Mouse (Mus musculus) midbrain, postnatal 0 days (tissue): ENCODE results near the gene Gm42742. TPM values are rescaled to one million over a fixed set of nuclear protein-coding genes. Genes with fewer than 3 reads are reported as not detected.

ENCODE experiments used
- ATAC-seq: fragments of 200-750 bp; cut with Nextera tagmentation; 2 replicates; pipeline ENCODE4 v1.8.0; 2017; ENCODE audit warnings: moderate number of reproducible peaks, mild to moderate bottlenecking, moderate TSS enrichment, moderate library complexity; ENCODE audit not compliant: low FRiP score
- DNase-seq: peaks from one replicate; pipeline ENCODE4 v3.0.0-alpha.2; 2015; ENCODE audit warnings: low spot score
- H3K27ac ChIP-seq: fragments of 300-500 bp; sonication (generic); 2 replicates; pipeline ENCODE4 v1.5.1; 2014; ENCODE audit warnings: low read depth, mild to moderate bottlenecking, low read length, mixed read lengths
- H3K27me3 ChIP-seq: fragments of 300-500 bp; sonication (generic); 2 replicates; pipeline ENCODE4 v1.6.1; 2014; ENCODE audit warnings: low read length, control low read depth, mixed read lengths; ENCODE audit not compliant: insufficient read depth
- H3K36me3 ChIP-seq: fragments of 300-500 bp; sonication (generic); 2 replicates; pipeline ENCODE4 v1.6.1; 2014; ENCODE audit warnings: low read length, control low read depth, mixed read lengths; ENCODE audit not compliant: insufficient read depth
- H3K4me1 ChIP-seq: fragments of 300-500 bp; sonication (generic); 2 replicates; pipeline ENCODE4 v1.6.1; 2014; ENCODE audit warnings: mild to moderate bottlenecking, control low read depth, antibody characterized with exemption, low read length, mixed read lengths; ENCODE audit not compliant: insufficient read depth
- H3K4me2 ChIP-seq: fragments of 300-500 bp; sonication (generic); 2 replicates; pipeline ENCODE4 v1.6.1; 2014; ENCODE audit warnings: low read depth, mild to moderate bottlenecking, low read length, mixed read lengths; ENCODE audit not compliant: poor library complexity, severe bottlenecking
- H3K4me3 ChIP-seq: fragments of 300-500 bp; sonication (generic); 2 replicates; pipeline ENCODE4 v1.5.1; 2014; ENCODE audit warnings: low read depth, mild to moderate bottlenecking, low read length, moderate library complexity
- H3K9ac ChIP-seq: fragments of 300-500 bp; sonication (generic); replicated peaks from 2 replicates; pipeline ENCODE4 v1.6.1; 2014; ENCODE audit warnings: mild to moderate bottlenecking, low read length, moderate library complexity, mixed read lengths; ENCODE audit not compliant: poor library complexity, severe bottlenecking
- H3K9me3 ChIP-seq: fragments of 300-500 bp; sonication (generic); 2 replicates; pipeline ENCODE4 v1.6.1; 2016; ENCODE audit warnings: low read length, control low read depth
- CTCF ChIP-seq: IDR thresholded peaks from 2 replicates; pipeline ENCODE4 v1.5.1; 2016; ENCODE audit warnings: antibody characterized with exemption, mild to moderate bottlenecking
- WGBS: fragments of 180-500 bp; shearing (Covaris S2); extraction: QIAGEN DNeasy Blood & Tissue Kit; methylation state at CpG from one replicate; pipeline ENCODE4 v1.1.7; 2014; 5-methylcytosine and 5-hydroxymethylcytosine counted together
- polyA plus RNA-seq: library from polyadenylated mRNA; unstranded; fragments of >200 nt; fragmentation: Nextera tagmentation; extraction: Ambion mirVana; gene quantifications from 2 replicates; pipeline ENCODE4 v1.2.1, GENCODE M21; 2015
- total RNA-seq: library from RNA; depleted of rRNA; stranded (reverse); fragments of >200 nt; gene quantifications from 2 replicates; pipeline ENCODE4 v1.2.3, GENCODE M21; 2014; rRNA removed

The Gm42742 gene
- 52.3 and 55.5 TPM in 2 replicates for total RNA-seq
- 45.3 and 55.5 TPM in 2 replicates for polyA plus RNA-seq

- 1% methylated on average over 30 of the region's 37 CpGs for WGBS
- Histone ChIP-seq H3K4me1 (peaks cover 43% of the 10 kb centered on the region), H3K4me3 (peak within 1 kb of the TSS; percentile 63), H3K27ac (peak within 1 kb of the TSS; percentile 82), H3K4me2 (peak within 1 kb of the TSS; percentile 71), H3K27me3 (no peaks in the 10 kb centered on the region), H3K36me3 (peaks cover 15% of the 10 kb centered on the region), H3K9me3 (no peaks in the 10 kb centered on the region), H3K9ac (peak within 1 kb of the TSS; percentile 79)
- peak; percentile 81 for DNase-seq
- TF ChIP-seq CTCF, result no peak
- ATAC-seq, result no peak
Measured at GRCm38 (mm10) chr7:127020901-127021562, at the start of gene Gm42742, which contains the start of gene Prrt2. Gene Gm42742 (minus strand): TSS chr7:127021097. Gene Prrt2 (minus strand): TSS chr7:127021211.

- Histone ChIP-seq H3K4me1 (no peaks in the 10 kb centered on the region), H3K36me3 (no peaks in the 10 kb centered on the region), H3K27ac (no peak overlapping the region), H3K4me2 (no peak overlapping the region), H3K27me3 (no peaks in the 10 kb centered on the region), H3K9me3 (no peaks in the 10 kb centered on the region), H3K9ac (no peak overlapping the region), H3K4me3 (no peak overlapping the region)
- 86% methylated on average over 4 of the region's 4 CpGs for WGBS
- no peak for ATAC-seq
- TF ChIP-seq CTCF, result no peak
- no peak for DNase-seq
Measured at GRCm38 (mm10) chr7:127066317-127066716, 45.4 kb upstream of the Gm42742 start.

GRCm38 (mm10) chr7:127065538-127065937 is 44.6 kb upstream of the Gm42742 start:
- no peak overlapping the region for H3K4me3 ChIP-seq
- no peak overlapping the region for H3K9ac ChIP-seq
- H3K9me3 ChIP-seq, result no peaks in the 10 kb centered on the region
- no peak for TF ChIP-seq CTCF
- no peak overlapping the region for H3K27ac ChIP-seq
- H3K27me3 ChIP-seq, result no peaks in the 10 kb centered on the region
- no peak for ATAC-seq
- H3K4me1 ChIP-seq, result no peaks in the 10 kb centered on the region
- no peak for DNase-seq
- H3K36me3 ChIP-seq, result no peaks in the 10 kb centered on the region
- 86% methylated on average over 6 of the region's 6 CpGs for WGBS
- no peak overlapping the region for H3K4me2 ChIP-seq

- Histone ChIP-seq H3K4me3 (no peak overlapping the region), H3K4me1 (no peaks in the 10 kb centered on the region), H3K36me3 (no peaks in the 10 kb centered on the region), H3K9me3 (no peaks in the 10 kb centered on the region), H3K27me3 (no peaks in the 10 kb centered on the region), H3K27ac (no peak overlapping the region), H3K4me2 (no peak overlapping the region), H3K9ac (no peak overlapping the region)
- no peak for DNase-seq
- WGBS, result 77% methylated on average over 5 of the region's 5 CpGs
- TF ChIP-seq CTCF, result no peak
- no peak for ATAC-seq
Measured at GRCm38 (mm10) chr7:127055026-127055585, 34.2 kb upstream of the Gm42742 start.

GRCm38 (mm10) chr7:127041851-127042672 is 21.2 kb upstream of the Gm42742 start, which contains the start of gene Kif22:
Gene Kif22 (minus strand): TSS chr7:127042471.
- Histone ChIP-seq H3K27ac (peak within 1 kb of the TSS; percentile 69), H3K4me2 (peak within 1 kb of the TSS; percentile 83), H3K9me3 (no peaks in the 10 kb centered on the region), H3K27me3 (no peaks in the 10 kb centered on the region), H3K4me1 (0 out of 2 replicates have a peak, but pooled peaks cover 2% of the 10 kb centered on the region), H3K4me3 (peak within 1 kb of the TSS; percentile 68), H3K36me3 (no peaks in the 10 kb centered on the region), H3K9ac (peak within 1 kb of the TSS; percentile 48; the same call in 1 of the 2 replicates)
- ATAC-seq (peak; percentile 76; the same call in 1 of the 2 replicates), DNase-seq (peak; percentile 93)
- WGBS, result under 1% methylated on average over 53 of the region's 53 CpGs
- TF ChIP-seq CTCF, result no peak
